Mouse (Mus musculus) megakaryocyte, adult 5-6 weeks (primary cell): ENCODE results near the gene Rhox12. TPM values are rescaled to one million over a fixed set of nuclear protein-coding genes. Genes with fewer than 3 reads are reported as not detected.

Source experiments
- ATAC-seq: 2 replicates; pipeline ENCODE4 v1.8.0; 2016; ENCODE audit warnings: mild to moderate bottlenecking, inconsistent platforms; ENCODE audit not compliant: poor library complexity, severe bottlenecking
- total RNA-seq, 2 experiments: library from RNA; stranded (forward) in 1 of 2; stranded (reverse) in 1 of 2; fragments of 153-499, 151-499 nt in 1 of 2; fragments of 221-1000, 200-1000 nt in 1 of 2; gene quantifications; 2 replicates each; pipeline versions ENCODE4 v1.2.3 to v1.2.4; 2015 to 2017

Rhox12 gene
- total RNA-seq (2015) = not detected in 2 replicates
- total RNA-seq (2017) = not detected in 2 replicates

GRCm38 (mm10) chrX:38110807-38111206 lies at the start of gene Rhox12:
Rhox12 (minus strand) TSS chrX:38110907.
- no peak for ATAC-seq

DNA sequence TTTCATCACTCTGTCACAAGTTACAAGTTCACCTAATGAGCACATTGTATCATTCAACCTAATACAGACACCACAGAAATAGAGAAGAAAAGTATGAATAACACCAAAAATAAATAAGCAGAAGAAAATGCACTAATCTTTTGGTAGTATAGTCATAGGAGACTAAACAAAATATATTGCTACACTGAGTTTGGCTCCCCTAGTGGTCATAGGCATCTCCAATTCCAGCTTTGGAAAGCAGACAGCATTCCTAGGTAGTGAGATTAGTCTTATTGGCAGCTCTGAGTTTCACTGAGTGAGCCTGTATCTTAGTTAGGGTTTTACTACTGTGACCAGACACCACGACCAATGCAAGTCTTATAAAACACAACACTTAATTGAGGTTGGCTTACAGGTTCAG lies 48.4 kb upstream of the Rhox12 start:
- no peak for ATAC-seq

DNA sequence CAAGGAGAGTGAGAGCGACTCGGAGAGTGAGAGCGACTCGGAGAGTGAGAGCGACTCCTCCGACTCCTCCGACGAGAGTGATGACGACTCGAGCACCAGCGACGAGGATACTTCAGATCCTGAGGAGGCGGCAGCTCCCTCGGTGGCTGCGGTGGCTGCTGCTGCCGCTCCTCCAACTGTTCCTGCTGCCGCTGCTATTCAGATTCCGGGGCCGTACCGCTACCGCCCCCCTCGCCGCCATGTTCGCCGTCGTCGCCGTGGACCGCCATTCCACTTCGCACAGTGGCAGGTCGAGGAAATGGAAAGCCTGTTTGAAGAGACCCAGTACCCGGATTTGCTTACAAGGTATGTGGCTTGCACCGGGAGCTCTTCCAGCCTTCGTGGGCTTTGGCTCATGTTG lies 10.8 kb upstream of the Rhox12 start:
- ATAC-seq = no peak

GRCm38 (mm10) chrX:38120982-38121381 lies 10.3 kb upstream of the Rhox12 start, which contains the start of gene Rhox13:
Rhox13 (plus strand) TSS chrX:38121219.
- no peak for ATAC-seq

DNA sequence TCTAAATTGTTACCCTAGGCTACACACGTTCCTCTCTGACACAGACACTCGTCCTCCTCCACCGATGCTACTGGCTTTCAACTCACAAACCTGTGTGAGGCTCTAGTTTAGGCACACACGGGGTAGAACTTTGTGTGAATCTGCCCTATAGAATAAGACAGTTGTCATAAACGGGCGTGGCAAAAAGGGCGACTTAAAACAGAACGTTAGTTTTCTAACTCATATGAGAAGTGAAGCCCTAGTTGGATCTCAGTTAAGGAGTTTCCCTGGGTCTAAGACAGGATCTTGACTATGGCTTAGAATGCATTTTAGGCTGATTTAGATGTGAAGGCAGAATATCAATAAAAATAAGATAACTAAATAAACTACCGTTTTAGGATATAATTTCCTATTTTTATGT lies 25.7 kb downstream of the Rhox12 start, which contains the start of gene Rhox11:
Rhox11 (minus strand) TSS at position 101 of the 400 bp plus-strand sequence.
- no peak for ATAC-seq

DNA sequence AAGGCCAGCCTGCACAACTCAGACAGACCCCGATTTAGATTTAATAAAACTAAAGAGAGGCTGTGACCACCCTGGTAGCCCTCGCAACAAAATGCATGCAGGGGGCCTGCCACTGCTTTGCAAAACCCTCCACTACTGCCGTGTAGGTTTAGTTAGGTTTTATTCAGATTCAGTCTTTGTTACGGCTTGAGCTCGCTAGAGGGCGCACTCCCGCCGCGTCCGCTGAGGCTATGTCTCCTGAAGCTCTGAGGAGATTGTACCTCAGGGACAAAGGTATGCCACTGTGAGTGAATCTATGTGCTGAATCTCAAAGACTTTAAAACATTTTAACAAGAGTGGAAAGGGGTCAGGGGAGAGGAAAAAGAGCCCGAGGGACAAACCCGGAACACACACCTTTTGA lies 26.5 kb downstream of the Rhox12 start:
- no peak for ATAC-seq

- no peak for ATAC-seq
These were observed 44.5 kb downstream of the Rhox12 start, which contains the start of gene Rhox10 for GRCm38 (mm10) chrX:38066175-38066574. Rhox10 (plus strand) TSS chrX:38066475.

GRCm38 (mm10) chrX:38061544-38061943 lies 49.2 kb downstream of the Rhox12 start:
- ATAC-seq = no peak

Other genes with a start within 250 kb of the Rhox12 start
- gene Rhox8, start 232.0 kb downstream of the Rhox12 start, total RNA-seq (2015) = 0.31 TPM in 1 of 2 replicates, not detected in the other
- gene Rhox8, start 232.0 kb downstream of the Rhox12 start, total RNA-seq (2017) = not detected in 2 replicates
- not detected in 2 replicates for gene Rhox7b, start 213.7 kb downstream of the Rhox12 start, total RNA-seq (2015)
- not detected in 2 replicates for gene Rhox7b, start 213.7 kb downstream of the Rhox12 start, total RNA-seq (2017)
- gene Rhox9, start 209.1 kb downstream of the Rhox12 start, total RNA-seq (2015) = not detected in 2 replicates
- gene Rhox9, start 209.1 kb downstream of the Rhox12 start, total RNA-seq (2017) = not detected in 2 replicates
- gene Btg1-ps1, start 92.1 kb downstream of the Rhox12 start, total RNA-seq (2015) = not detected in 2 replicates
- not detected in 2 replicates for gene Btg1-ps1, start 92.1 kb downstream of the Rhox12 start, total RNA-seq (2017)
- gene Btg1-ps2, start 67.8 kb downstream of the Rhox12 start, total RNA-seq (2015) = not detected in 2 replicates
- gene Btg1-ps2, start 67.8 kb downstream of the Rhox12 start, total RNA-seq (2017) = not detected in 2 replicates
- gene Rhox10, start 44.4 kb downstream of the Rhox12 start, total RNA-seq (2015) = not detected in 2 replicates
- gene Rhox10, start 44.4 kb downstream of the Rhox12 start, total RNA-seq (2017) = not detected in 2 replicates
- not detected in 2 replicates for gene Rhox11, start 25.8 kb downstream of the Rhox12 start, total RNA-seq (2015)
- not detected in 2 replicates for gene Rhox11, start 25.8 kb downstream of the Rhox12 start, total RNA-seq (2017)
- not detected in 2 replicates for gene Rhox13, start 10.3 kb upstream of the Rhox12 start, total RNA-seq (2015)
- gene Rhox13, start 10.3 kb upstream of the Rhox12 start, total RNA-seq (2017) = not detected in 2 replicates
- 29.1 and 32.1 TPM in 2 replicates for gene Zbtb33, start 78.9 kb upstream of the Rhox12 start, total RNA-seq (2015)
- 20.7 and 24.2 TPM in 2 replicates for gene Zbtb33, start 78.9 kb upstream of the Rhox12 start, total RNA-seq (2017)
- not detected in 2 replicates for gene Tmem255a, start 141.5 kb upstream of the Rhox12 start, total RNA-seq (2015)
- 0.12 TPM in 1 of 2 replicates, not detected in the other for gene Tmem255a, start 141.5 kb upstream of the Rhox12 start, total RNA-seq (2017)
- gene Atp1b4, start 205.3 kb upstream of the Rhox12 start, total RNA-seq (2015) = not detected in 2 replicates
- 0.04 TPM in 1 of 2 replicates, not detected in the other for gene Atp1b4, start 205.3 kb upstream of the Rhox12 start, total RNA-seq (2017)